Mouse (Mus musculus) erythroblast, embryonic 14.5 days (primary cell): Measurements from ENCODE around the gene Nr2f1.

Source experiments
- GATA1 ChIP-seq: IDR thresholded peaks from 2 replicates; pipeline ENCODE4 v1.6.1; 2012; ENCODE audit warnings: low read length, inconsistent platforms, mixed read lengths
- TAL1 ChIP-seq: IDR thresholded peaks from 3 replicates; pipeline ENCODE4 v1.6.1; 2012; ENCODE audit warnings: low read length, inconsistent platforms, mixed read lengths

- TF ChIP-seq GATA1 (no peak), TAL1 (no peak)
These were observed 15.7 kb upstream of the Nr2f1 start for GRCm38 (mm10) chr13:78215223-78215622.
